Mouse (Mus musculus) E14TG2a.4 (cell line): ENCODE results near the gene Slc4a10.

Experiments used
- CTCF ChIP-seq: conservative IDR thresholded peaks from 2 replicates; pipeline ENCODE4 v1.5.1; 2014; ENCODE audit warnings: low read length
- NANOG ChIP-seq: IDR thresholded peaks from 2 replicates; pipeline ENCODE4 v1.6.1; 2014; ENCODE audit warnings: borderline replicate concordance, low read length, mixed read lengths
- POU5F1 ChIP-seq: IDR thresholded peaks from 2 replicates; pipeline ENCODE4 v1.6.1; 2014; ENCODE audit warnings: low read length, borderline replicate concordance

GRCm38 (mm10) chr2:62301716-62302115, 255.5 kb downstream of the Slc4a10 start:
- TF ChIP-seq CTCF: no peak
- TF ChIP-seq NANOG: no peak
- TF ChIP-seq POU5F1: no peak
